Mouse (Mus musculus) left cerebral cortex, postnatal 14 days (tissue): ENCODE measurements around the gene Ywhah. TPM values are rescaled to one million over a fixed set of nuclear protein-coding genes. Genes with fewer than 3 reads are reported as not detected.

Source experiments
- DNase-seq, 2 experiments: peaks; one replicate each; pipeline ENCODE4 v3.0.0; 2021 to 2022; ENCODE audit warnings: low spot score in 2 of 2, mixed read lengths in 1 of 2
- intact Hi-C: fragments of 180-260 bp; cut with DNase I; formaldehyde crosslinking; loops from one replicate; pipeline ENCODE4 v1.15.1; 2025
- long read RNA-seq, 2 experiments: library from polyadenylated mRNA; stranded (forward); transcript quantifications; one replicate each; pipeline ENCODE4 v2.0.0; 2021
- total RNA-seq, 2 experiments: library from RNA; stranded (reverse); gene quantifications; 2 replicates each; pipeline ENCODE4 v1.2.3; 2021

Ywhah gene
- 1,000 to 10,000 TPM; 1,147 to 1,287 TPM for total RNA-seq
- long read RNA-seq, experiment 1, transcript Ywhah-201 (2 exons, 1,764 nt) = major isoform, 2,253 of 2,294 reads
- long read RNA-seq, experiment 1, partial matches to known transcripts = 36 of 2,294 reads
- long read RNA-seq, experiment 1, other reads (novel, unspliced or antisense) = 4 of 2,294 reads
- long read RNA-seq, experiment 2, transcript Ywhah-201 (2 exons, 1,764 nt) = major isoform, 1,779 of 1,813 reads
- long read RNA-seq, experiment 2, partial matches to known transcripts = 25 of 1,813 reads
- long read RNA-seq, experiment 2, other reads (novel, unspliced or antisense) = 6 of 1,813 reads

- peak; percentile 98 to 99 for DNase-seq
- intact Hi-C loops = loop anchor here (2.0 kb wide), 1 partner anchor 28 kb away; no protein-coding TSS in a partner anchor
These were observed at the start of gene Ywhah for GRCm38 (mm10) chr5:33018561-33019425. Gene Ywhah (plus strand): TSS chr5:33018816.

- intact Hi-C loops = no loop called here
- DNase-seq = no peak
These were observed 42.1 kb upstream of the Ywhah start for GRCm38 (mm10) chr5:32976541-32976940.

- intact Hi-C loops = no loop called here
- DNase-seq = no peak
These were observed 41.4 kb upstream of the Ywhah start for GRCm38 (mm10) chr5:32977179-32977578.

- no peak for DNase-seq
These were observed 33.2 kb upstream of the Ywhah start for GRCm38 (mm10) chr5:32985379-32985778.

GRCm38 (mm10) chr5:32987873-32988272 is 30.7 kb upstream of the Ywhah start:
- no peak for DNase-seq
- intact Hi-C loops = no loop called here

More at GRCm38 (mm10) chr5:32985379-32985778, 33.2 kb upstream of the Ywhah start:
- intact Hi-C loops = no loop called here

- peak; percentile 64 to 85 for DNase-seq
- intact Hi-C loops = loop anchor here (2.0 kb wide), 1 partner anchor 29 kb away; the partner anchor contains the start of gene Ywhah
These were observed 28.5 kb upstream of the Ywhah start for GRCm38 (mm10) chr5:32989959-32990640.

GRCm38 (mm10) chr5:32991152-32991551 is 27.5 kb upstream of the Ywhah start:
- intact Hi-C loops = loop anchor here (2.0 kb wide), 1 partner anchor 28 kb away; the partner anchor contains the start of gene Ywhah
- peak in 1 of 2 experiments; percentile 50 for DNase-seq

- intact Hi-C loops = no loop called here
- DNase-seq = no peak
These were observed 24.1 kb upstream of the Ywhah start for GRCm38 (mm10) chr5:32994471-32994870.

- no peak for DNase-seq
- intact Hi-C loops = no loop called here
These were observed 22.9 kb upstream of the Ywhah start for GRCm38 (mm10) chr5:32995756-32996155.

- DNase-seq = no peak
- intact Hi-C loops = no loop called here
These were observed 22.1 kb upstream of the Ywhah start for GRCm38 (mm10) chr5:32996560-32996959.

- intact Hi-C loops = no loop called here
- DNase-seq = no peak
These were observed 20.9 kb upstream of the Ywhah start for GRCm38 (mm10) chr5:32997686-32998085.

- intact Hi-C loops = no loop called here
- DNase-seq = no peak
These were observed 19.8 kb upstream of the Ywhah start for GRCm38 (mm10) chr5:32998783-32999182.

- DNase-seq = peak; percentile 81 to 86
These were observed 17.5 kb upstream of the Ywhah start for GRCm38 (mm10) chr5:33001111-33001510.

GRCm38 (mm10) chr5:33002781-33003180 is 15.8 kb upstream of the Ywhah start:
- no peak for DNase-seq
- intact Hi-C loops = no loop called here

More at GRCm38 (mm10) chr5:33001111-33001510, 17.5 kb upstream of the Ywhah start:
- intact Hi-C loops = no loop called here

- intact Hi-C loops = no loop called here
These were observed 15.1 kb upstream of the Ywhah start for GRCm38 (mm10) chr5:33003500-33003899.

GRCm38 (mm10) chr5:33004110-33004509 is 14.5 kb upstream of the Ywhah start:
- intact Hi-C loops = no loop called here
- no peak for DNase-seq

More at GRCm38 (mm10) chr5:33003500-33003899, 15.1 kb upstream of the Ywhah start:
- DNase-seq = no peak

GRCm38 (mm10) chr5:33005442-33006145 is 13.0 kb upstream of the Ywhah start:
- intact Hi-C loops = no loop called here
- peak; percentile 36 to 81 for DNase-seq

GRCm38 (mm10) chr5:33006670-33007069 is 11.9 kb upstream of the Ywhah start:
- DNase-seq = peak; percentile 81 to 95
- intact Hi-C loops = no loop called here

- intact Hi-C loops = no loop called here
These were observed 11.2 kb upstream of the Ywhah start for GRCm38 (mm10) chr5:33007371-33007770.

More at GRCm38 (mm10) chr5:33007371-33007770, 11.2 kb upstream of the Ywhah start:
- no peak for DNase-seq
